Mouse (Mus musculus): ENCODE measurements around the gene Prokr1.

GRCm38 (mm10) chr6:87541171-87541571, 49.4 kb downstream of the Prokr1 start:
- TF ChIP-seq CTCF (IDR thresholded peaks at IDR 0.05; ENCODE audit: control insufficient read depth, insufficient read depth, insufficient read length) (no peak), MYOG (IDR thresholded peaks at IDR 0.05; ENCODE audit: control insufficient read depth, extremely low read depth, insufficient read length) (no peak), USF1 (IDR thresholded peaks at IDR 0.05; ENCODE audit: low read depth) (no peak), CEBPB (IDR thresholded peaks at IDR 0.05; ENCODE audit: low read depth) (no peak), MAX (IDR thresholded peaks at IDR 0.05) (no peak), MYOD1 (IDR thresholded peaks at IDR 0.05; ENCODE audit: control insufficient read depth, insufficient read length, low read depth) (no peak)

Data from C2C12 (cell line).